Mouse (Mus musculus) adrenal gland, postnatal 36 days (tissue): ENCODE data around the gene Rnaset2b. TPM values are rescaled to one million over a fixed set of nuclear protein-coding genes. Genes with fewer than 3 reads are reported as not detected.
"Not testable (repeated sequence)": the region's sequence is repeated elsewhere in the genome, so short reads cannot be mapped to it uniquely, and the experiment has no call there.

Source experiments
- DNase-seq, 2 experiments: peaks; one replicate each; pipeline ENCODE4 v3.0.0; 2021; ENCODE audit warnings: mixed read lengths in 1 of 2
- long read RNA-seq, 2 experiments: library from polyadenylated mRNA; stranded (forward); transcript quantifications; one replicate each; pipeline ENCODE4 v2.0.0; 2021; ENCODE audit warnings: borderline sequencing depth in 2 of 2
- total RNA-seq, 2 experiments: library from RNA; stranded (reverse); gene quantifications; 2 replicates each; pipeline ENCODE4 v1.2.3; 2021

Gene Rnaset2b
- 100 to 1,000 TPM; 415 to 511 TPM for total RNA-seq
- long read RNA-seq, experiment 1, transcript Rnaset2b-201 (9 exons, 1,783 nt) = major isoform, 156 of 163 reads
- long read RNA-seq, experiment 1, partial matches to known transcripts = 7 of 163 reads
- long read RNA-seq, experiment 1, other reads (novel, unspliced or antisense) = 0 of 163 reads
- long read RNA-seq, experiment 2, transcript Rnaset2b-201 (9 exons, 1,783 nt) = major isoform, 64 of 66 reads
- long read RNA-seq, experiment 2, partial matches to known transcripts = 2 of 66 reads
- long read RNA-seq, experiment 2, other reads (novel, unspliced or antisense) = 0 of 66 reads

DNA sequence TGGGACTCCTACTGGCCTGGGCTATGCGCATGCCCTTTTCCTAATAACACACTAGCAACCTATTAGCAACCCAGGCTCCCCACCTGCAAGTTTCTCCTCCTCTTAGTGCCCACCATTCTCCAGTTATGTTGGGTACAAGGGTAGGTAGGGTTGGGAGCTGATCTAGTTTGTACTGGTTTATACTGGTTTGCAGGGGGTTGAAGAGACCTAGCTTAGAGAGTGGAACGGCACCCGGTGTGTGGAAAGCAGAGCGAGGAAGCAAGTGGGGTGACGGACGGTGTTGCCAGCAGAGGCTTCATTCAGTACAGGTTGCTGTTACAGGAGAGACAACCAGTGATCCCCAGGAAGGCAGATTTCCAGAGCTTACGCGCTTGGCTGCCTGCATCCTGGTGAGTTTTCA is at the start of gene Rnaset2b:
Rnaset2b (plus strand) TSS at position 301 of the 400 bp plus-strand sequence.
- not testable (repeated sequence) for DNase-seq

DNA sequence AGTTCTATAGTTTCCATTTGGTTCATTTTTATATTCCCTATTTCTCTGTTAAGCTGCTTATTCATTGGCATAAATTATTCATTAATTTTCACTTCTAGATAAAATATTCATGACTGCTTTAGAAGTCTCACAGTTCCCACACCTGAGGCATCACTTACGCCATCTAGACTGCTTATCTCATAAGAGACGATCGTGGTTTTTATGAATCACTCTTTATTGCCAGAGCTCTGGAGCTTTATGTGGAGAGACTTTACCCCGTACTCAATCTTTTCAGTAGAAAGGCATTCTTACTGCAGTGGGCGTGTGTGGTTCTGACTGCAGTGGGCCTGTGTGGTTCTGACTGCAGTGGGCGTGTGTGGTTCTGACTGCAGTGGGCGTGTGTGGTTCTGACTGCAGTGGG is 38.8 kb upstream of the Rnaset2b start:
- DNase-seq = not testable (repeated sequence)

DNA sequence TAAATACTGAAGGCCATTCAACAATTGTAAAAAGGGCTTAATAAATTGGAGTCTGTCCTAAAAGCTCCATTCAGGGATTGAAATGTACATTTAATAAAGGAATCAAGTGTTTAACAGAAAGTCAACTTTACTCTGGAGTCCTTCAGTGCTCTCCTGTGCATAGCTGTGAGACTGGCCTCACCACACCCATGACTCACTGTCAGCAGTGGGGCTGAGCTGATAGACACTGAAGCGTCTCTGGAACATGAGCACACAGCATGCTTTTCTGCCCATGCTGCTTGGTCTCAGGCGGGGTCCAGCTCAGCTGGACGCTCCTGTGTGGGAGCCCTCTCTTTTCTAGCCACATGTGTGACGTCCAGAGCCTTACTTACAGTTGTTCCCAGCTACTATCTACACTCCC is 27.9 kb upstream of the Rnaset2b start:
- not testable (repeated sequence) for DNase-seq

DNA sequence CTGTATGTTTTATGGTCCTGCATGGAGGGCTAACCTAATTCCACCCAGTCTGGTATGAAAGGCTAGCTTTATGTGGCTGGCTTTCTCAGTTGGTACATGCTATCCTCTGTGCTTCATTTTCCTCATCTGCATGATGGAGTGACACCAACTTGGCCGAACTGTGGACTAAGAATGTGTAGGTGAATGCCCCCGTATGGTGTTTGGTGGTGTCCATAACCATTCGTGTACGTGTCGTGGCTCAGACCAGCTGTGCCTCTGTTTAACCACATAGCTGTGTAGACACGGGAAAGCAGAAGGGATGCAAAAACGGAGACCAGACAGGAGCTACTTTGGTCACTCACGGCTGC is 22.8 kb upstream of the Rnaset2b start:
- not testable (repeated sequence) for DNase-seq

DNA sequence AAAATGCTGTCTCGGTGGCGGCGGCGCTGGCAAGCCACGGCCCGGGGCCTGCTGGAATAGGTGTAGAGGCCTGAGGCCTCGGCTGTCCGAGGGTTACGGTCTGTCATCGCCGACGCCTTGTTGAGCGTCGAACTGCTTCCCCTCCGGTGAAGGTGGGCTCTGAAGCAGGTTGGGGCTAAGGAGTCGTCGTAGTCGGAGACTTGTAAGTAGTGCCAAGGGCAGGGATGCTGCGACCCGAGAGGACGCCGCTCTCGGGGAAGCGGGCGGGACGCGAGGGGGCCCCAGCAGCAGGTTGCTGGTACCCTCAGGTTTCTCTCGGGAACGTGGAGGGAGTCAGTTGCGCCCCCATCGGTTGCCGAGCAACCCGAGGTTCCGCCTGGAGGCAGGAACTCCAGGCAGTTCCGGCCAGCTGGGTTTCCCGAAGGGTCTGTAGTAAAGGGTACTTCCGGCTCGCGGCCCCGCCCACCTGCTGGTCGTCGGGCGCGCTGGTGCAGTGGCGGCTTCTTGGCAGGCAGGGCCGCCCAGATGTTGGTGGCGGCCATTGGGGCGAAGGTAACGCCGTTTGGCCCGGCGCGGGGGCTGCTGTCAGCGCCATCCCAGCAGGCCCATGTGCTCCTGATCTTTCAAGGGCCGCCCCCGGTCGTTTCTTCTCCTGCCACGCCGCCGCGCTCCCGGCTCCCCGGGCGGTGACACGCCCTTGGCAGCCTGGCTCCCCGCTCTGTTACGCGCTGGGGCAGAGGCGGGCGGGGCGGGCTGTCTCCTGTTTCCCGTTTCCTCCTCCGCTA is 22.3 kb upstream of the Rnaset2b start, which contains the start of gene Rsph3b:
Rsph3b (minus strand) TSS at position 699 of the 785 bp plus-strand sequence.
- peak; percentile 89 to 90 for DNase-seq

DNA sequence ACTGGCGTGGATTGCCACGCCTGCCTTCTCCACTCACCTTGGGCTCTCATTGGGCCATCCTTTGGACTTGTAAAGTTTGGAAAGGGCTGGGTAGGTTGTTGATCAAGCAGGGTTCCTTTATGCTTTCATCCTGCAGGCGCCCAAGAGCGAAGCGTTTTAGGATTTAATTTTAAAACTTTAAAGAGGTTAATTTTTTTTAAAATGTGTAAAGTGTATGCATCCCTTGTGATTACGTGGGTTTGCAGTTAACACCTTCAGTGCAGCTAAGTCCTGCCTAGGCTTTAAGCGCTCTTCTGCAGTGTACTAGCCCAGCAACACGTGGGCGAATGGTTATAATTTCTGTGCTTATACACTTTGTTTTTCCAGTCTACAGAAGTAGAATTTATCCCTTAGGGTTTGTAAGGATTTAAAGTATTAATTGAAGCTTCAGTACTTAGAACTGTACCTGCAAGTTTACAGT is 21.6 kb upstream of the Rnaset2b start:
- DNase-seq = not testable (repeated sequence)

DNA sequence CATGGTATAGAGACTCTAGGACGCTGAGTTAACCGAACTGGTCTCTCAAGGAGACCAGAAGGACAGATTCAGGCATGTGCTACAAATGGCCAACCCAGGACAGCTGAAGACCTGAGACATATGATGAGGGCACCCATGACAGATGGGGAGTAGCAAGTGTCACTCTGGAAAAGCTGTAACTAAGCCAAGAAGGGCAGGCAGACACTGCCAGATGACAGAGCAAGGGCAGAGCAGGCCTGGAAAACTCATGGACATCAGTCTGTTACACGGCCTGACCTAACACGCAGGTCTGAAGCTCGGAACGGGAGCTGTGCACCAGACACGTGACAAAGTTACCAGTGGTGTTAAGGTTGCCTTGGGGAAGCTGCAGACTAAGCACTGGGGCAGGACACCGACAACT is 11.6 kb upstream of the Rnaset2b start:
- DNase-seq = peak in 1 of 2 experiments; percentile 22

DNA sequence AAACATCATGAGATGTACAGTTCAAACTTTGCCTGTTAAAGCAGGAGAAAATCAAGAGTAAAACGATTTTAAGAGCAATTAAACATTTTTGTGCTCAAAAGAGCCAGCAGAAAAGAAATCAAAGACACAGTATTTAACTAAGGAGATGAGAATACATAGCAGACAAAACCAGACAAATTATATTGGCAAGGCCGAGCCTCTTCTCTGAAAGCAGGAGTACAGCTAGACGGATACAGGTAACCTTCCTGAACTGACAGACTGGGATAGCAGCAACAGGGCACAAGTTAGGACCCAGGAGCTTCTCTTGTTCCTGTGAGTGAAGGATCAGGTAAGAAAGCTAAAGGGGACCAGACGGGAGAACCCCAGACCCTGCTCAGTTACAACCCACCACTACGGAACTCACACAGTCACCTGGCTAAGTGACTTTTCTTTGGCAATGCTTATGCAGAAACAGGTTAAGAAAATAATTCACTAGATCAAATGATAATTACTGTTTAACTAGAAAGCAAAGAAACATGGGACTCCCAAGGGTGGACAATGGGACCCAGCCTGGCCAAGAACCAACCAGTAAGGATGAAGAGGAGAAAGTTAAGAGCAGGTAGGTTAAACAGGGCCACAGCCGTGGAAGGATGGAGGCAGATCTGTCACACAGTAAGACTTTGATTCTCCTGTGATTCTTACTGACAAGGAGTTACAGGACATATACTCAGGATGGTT is 10.7 kb upstream of the Rnaset2b start:
- DNase-seq = not testable (repeated sequence)

DNA sequence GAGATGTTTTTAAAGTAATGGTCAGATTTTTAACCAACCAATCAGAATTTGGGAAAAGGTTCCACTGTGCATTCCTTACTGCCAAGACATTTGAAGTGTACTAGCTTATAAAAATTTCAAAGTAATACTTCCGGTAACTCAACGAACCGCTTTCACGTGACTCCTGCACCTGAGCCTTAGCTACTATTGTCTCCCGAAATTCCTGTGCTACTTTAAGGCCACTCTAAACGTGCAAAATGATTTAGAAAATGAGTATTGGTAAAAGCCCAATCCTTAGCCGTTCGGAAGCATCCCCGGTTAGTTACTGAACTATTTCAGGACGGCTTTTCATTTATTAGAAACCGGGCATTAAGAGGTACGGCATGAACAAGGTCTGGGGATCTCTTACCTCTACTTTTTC is 10.1 kb upstream of the Rnaset2b start:
- not testable (repeated sequence) for DNase-seq

DNA sequence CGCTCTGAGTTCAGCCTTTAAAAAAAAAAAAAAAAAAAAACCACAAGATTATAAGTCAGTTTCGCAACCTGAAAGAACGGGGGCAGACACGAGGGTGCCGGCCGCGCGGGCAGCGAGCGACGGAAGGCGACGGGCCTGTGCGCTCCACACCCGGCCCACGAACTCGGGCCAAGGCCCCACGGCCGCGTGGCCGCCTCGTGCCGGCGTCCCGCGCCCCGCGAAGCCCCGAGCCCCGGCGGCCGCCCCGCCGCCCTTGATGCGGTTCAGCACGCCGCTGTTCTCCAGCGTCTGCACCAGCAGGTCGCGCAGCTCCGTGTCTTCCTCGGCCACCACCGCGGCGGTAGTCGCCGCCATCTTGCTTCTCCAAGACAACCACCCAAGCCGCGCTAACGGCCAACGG is 9.7 kb upstream of the Rnaset2b start, which contains the start of gene Tagap1:
Tagap1 (minus strand) TSS at position 381 of the 400 bp plus-strand sequence.
- DNase-seq = peak; percentile 46 to 48

DNA sequence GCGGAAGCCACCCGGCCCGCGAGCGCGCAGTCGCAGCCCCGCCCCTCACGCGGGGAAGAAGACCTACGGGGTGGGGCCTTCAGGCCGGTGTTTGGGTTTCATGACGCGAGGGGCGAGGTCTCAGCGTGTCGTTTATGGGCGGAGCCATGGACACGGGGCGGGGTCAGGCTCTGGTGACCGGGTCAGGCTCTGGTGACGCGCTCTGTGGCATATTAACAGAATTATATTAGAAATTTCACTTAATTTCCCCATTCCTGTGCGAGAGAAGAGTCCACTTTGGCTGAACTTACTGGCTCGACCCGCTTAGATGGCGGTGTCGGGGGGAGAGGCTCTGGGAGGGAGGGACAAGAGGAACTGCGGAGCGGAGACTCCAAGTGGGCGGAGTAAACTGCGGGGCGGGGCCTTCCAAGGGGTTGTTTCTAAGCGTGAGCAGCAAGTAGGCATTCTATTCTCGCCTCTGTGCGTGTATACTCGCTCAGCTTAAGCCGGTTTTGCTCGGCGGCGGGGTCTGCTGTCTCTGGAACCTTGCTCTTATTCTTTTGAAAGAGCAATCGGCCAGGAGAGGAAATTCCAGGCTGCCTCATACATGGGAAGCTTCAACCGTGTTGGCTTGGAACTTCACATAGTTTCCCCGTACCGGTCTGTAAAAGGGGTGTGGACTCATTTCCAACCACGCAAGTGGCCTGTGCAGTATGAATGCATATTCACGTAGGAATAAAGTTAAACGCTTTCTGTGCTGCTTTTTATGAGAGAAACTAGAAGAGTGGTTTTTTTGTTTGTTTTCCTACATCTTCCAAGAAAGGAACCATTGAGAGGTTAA is 9.0 kb upstream of the Rnaset2b start:
- DNase-seq = not testable (repeated sequence)

DNA sequence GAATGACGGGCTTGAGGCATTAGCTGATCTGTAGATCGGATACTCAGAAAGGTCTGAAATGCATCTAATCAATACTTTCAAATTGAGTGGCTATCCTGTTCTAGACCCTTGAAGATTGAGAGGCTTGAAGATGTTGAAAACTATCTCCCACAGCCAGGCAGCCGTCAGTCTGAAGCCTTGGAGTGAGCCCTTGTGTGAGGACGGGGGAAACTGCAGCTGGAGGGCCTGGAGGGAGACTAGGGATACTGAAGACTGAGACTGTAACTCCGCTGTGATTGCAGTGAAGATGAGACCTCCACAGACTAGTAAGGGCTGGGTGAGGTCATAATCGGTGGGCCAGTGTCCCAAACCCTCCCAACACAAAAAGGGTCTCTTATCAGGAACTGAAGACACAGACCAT is 8.1 kb upstream of the Rnaset2b start:
- DNase-seq = not testable (repeated sequence)

DNA sequence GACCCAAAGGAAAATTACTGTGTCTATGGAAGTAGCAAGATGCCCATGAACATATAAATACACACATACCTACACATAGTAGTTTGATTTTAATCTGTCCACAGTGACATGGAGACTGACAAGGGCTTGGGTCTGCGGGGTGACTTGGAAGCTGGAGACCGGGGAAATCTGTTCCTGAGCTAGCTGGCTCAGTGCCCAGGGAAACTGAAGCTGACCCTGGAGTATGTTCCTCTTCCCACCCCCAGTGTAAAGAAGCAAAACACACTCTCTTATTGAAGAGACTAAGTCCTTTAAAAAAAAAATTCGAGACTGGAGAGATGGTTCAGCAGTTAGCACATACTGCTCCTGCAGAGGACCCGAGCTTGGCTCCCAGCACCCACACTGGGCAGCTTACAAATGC is 7.5 kb upstream of the Rnaset2b start:
- not testable (repeated sequence) for DNase-seq

DNA sequence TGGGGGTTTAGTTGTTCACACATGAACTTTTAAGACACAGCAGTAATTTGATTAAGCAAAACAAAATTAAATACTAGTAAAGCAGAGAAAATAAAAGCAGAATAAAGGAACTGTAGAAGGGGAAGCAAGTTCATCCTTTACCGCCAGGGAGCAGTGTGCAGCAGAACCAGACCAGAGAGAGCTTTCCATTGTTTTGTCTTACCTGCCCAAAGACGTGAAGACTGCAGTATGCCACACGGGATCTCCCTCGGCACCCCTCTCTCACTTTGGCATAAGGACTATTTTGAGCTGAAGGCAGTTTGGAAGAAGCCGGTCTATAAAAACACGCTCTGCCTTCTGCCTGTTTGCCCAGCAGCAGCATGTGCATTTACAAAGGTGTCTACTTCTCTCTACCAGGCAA is 5.1 kb upstream of the Rnaset2b start:
- DNase-seq = peak in 1 of 2 experiments; percentile 23

DNA sequence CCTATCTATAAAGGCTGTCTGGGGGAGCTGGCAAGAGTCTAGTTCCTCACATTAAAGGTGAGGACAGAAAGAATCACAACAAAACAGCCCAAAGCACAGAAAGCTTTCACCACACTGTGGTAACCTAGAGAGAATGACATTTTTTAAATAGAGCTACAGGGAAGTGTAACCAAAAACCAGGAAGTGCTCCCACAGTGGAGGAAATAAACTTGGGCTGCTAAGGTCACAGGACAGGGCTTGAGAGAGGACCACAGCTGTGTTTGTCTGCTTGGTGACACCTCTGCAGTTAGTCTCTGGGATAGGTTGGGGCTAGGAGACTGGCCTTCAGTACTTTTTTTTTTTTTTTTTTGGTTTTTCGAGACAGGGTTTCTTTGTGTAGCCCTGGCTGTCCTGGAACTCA is 2.8 kb upstream of the Rnaset2b start:
- DNase-seq = not testable (repeated sequence)

DNA sequence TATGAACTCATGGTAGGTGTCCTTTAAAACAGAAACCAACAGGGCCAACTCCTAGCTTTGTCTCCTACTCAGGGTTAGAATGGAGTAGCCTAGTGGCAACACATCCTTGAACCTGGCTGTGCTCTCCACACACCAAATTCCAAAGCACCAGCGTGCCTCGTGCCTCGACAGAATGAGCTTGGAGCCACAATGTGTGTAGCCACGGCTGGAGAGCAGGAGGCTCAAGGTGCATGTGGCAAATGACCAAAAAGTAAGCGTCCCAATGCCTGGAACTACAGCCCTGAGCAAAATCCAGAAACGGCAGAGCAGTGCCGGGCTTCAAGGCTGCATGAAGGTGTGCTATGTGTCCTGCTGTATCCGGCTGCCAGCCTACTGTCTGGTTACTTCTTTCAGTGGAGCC is 804 bp downstream of the Rnaset2b start:
- not testable (repeated sequence) for DNase-seq

DNA sequence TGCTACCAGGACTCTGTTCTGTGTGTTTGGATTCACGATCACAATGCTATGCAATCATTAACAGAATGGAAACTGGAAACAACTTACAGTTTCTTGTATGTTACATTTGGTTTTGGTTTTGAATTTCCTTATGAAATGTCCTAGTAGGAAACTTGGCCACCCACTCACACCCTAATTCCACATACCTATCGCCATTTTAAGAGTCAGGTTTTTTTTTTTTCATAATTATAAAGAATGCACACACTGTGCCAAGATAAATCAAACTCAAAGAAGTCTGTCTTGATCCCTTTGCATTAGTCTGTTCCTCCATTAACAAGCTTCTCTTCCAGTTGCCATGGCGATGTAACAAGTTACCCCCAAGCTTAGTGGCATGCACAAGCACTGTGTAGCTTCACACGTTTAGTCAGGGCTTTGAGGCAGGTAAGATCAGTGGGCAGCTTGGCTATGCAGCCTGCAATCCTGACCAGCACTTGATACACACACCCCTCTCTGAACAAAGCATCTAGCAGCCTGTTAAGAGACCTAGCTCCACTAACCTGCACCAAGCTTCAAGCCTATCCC is 2.5 kb downstream of the Rnaset2b start:
- not testable (repeated sequence) for DNase-seq

DNA sequence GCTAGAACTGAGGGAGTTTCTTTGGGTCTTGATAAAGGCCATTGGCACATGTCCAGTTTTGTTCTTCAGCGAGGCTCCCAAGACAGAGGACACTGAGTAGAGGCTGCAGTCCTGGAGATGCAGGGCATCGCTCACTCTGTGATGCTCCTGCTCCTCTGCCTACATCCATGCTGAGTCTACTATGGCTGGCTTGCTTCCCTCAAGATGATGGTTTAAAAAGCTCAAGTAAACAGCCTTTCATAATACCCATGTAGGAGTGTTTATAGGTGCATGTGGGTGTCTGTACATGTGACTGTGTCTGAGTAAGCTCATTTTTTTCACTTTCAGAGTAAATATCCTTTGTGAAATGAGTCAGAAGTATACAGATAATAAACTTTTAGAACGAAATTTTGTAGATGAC is 4.6 kb downstream of the Rnaset2b start:
- DNase-seq = not testable (repeated sequence)

DNA sequence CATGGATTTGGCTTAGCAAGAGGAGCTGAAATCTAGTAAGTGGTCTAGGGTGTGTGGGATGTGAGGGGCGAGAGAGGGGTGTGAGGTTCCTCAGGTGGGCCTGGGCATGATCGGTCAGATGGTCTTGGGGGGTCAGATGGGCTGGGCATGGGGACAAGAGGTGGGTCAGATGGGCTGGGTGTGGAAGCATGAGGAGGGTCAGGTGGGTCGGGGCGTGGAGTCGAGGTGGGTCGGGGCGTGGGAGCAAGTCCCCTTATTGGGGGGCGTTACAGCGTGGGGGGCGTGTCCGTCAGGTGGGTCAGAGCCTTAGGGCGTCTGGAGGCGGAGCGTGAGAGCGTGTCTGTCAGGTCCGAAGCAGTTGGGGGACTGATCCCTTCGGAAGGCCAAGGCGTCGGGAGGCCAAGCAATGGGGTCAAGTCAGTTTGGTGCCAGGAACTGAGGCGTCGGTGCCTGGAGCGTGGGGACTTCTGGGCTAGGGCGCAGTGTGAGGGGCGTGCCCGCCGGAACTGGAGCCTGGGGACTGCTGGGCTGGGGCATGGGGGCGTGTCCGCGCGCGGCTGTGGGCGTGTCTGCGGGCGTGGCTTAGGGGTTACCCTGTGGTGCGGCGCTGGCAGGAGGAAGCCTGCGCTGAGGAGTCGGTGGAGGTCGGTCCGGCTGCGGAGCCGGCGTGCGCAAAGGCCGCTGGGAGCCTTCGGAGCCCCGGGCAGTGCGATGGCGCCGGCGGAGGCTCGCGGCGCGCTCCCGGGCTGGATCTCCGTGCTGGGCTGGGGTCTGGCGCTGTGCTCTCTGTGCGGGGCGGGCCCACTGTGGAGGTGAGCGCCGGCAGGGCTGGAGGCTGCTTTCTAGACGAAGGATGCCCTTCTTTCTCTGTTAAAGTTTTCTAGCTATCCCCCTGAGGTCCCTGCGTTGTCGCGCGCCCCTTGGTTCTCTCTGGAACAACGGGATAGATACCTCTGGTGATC is 8.1 kb downstream of the Rnaset2b start, which contains the start of gene Gm49721:
Gm49721 (plus strand) TSS at position 618 of the 962 bp plus-strand sequence.
- peak; percentile 78 to 79 for DNase-seq

DNA sequence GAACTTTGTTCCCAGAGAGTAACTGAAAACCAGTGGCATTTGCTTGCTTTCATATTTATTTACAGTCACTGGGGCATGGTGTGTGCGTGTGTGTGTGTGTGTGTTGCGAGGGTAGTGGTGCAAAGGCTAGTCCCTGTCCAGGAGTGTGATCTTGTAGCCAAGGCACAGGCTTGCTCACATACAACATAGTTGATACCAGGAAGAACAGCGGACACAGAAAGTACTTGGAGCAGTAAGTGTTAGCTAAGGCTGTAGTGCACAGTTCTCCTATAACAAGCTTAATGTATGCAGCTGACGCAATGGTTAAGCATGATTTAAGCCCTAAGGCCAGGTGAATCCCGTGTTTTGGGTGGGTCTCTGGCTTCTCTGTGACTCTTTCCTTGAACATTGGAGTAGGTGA is 8.9 kb downstream of the Rnaset2b start:
- DNase-seq = not testable (repeated sequence)
